Mouse (Mus musculus): ENCODE results near the gene Mis12.

- TF ChIP-seq CTCF (IDR thresholded peaks at IDR 0.05; ENCODE audit: control insufficient read depth, insufficient read depth, low read length) (peak; percentile 93), POLR2A (IDR thresholded peaks at IDR 0.05; ENCODE audit: borderline replicate concordance, control insufficient read depth, low read depth, low read length) (peak; percentile 57; the same call in 1 of the 2 replicates)
These were observed 36.7 kb upstream of the Mis12 start, which contains the start of gene C1qbp for GRCm38 (mm10) chr11:70982557-70983228.

All from bone marrow, adult 2 months (tissue).